ENCODE assay signal across 16 mouse cellular contexts in the genomic region with DNA sequence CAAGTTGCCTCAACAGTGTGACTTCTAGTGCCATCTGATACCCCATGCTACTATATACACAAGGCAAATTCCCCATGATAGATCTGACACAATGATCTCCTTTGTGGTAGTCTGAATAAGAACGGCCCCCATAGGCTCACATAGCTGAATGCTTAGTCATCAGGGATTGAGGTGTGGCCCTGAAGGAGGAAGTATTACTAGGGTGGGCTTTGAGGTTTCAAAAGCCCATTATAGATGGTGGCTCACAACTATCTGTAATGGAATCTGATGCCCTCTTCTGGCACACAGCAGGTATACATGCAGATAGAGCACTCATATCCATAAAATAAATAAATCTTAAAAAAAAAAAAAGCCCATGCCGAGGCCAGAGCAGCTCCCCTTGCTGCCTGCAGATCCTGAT. TPM values are rescaled to one million over a fixed set of nuclear protein-coding genes. Genes with fewer than 3 reads are reported as not detected.
A peak's percentile ranks its signal among the peaks of the same experiment; 100 is the strongest.
DNase-seq lines count a peak whose midpoint lies in the region; ATAC-seq and TF ChIP-seq lines count a peak whose summit lies in the region.
"Had no signal": no experiment of that assay in that cellular context is flagged by ENCODE, and none has a peak within 500 bp of the region (broad histone marks: within the 10 kb centered on the region; RNA-seq: fewer than 3 reads in every experiment).

No protein-coding gene starts in this region.

- no peak overlapping the region for H3K9ac ChIP-seq in forebrain, postnatal 0 days
- no peak overlapping the region for H3K9ac ChIP-seq in forebrain, embryonic 12.5 days
- no peak overlapping the region for H3K9ac ChIP-seq in lung, embryonic 16.5 days (ENCODE audit: low read length)
- no peak overlapping the region for H3K9ac ChIP-seq in MEL (ENCODE audit: control insufficient read depth, low read depth, low read length, poor library complexity, severe bottlenecking)
- H3K9ac ChIP-seq: embryonic facial prominence, embryonic 12.5 days; forebrain, embryonic 15.5 days; intestine, embryonic 15.5 days; liver, embryonic 14.5 days had no signal

- no peak for TF ChIP-seq EP300 in MEL (IDR thresholded peaks at IDR 0.05; ENCODE audit: low read depth in 1 of 2, low read length in 2 of 2)

- no peak for TF ChIP-seq RAD21 in MEL (IDR thresholded peaks at IDR 0.05; ENCODE audit: low read depth, low read length)

- no peak overlapping the region for H3K27ac ChIP-seq in forebrain, postnatal 0 days (ENCODE audit: low read depth, low read length)
- H3K27ac ChIP-seq in forebrain, embryonic 12.5 days: no peak overlapping the region
- H3K27ac ChIP-seq in lung, embryonic 16.5 days (ENCODE audit: low read length): 0 out of 2 replicates have a peak overlapping the region, but pooled peaks have one; percentile 33
- H3K27ac ChIP-seq in MEL (ENCODE audit: control insufficient read depth, low read depth, low read length): no peak overlapping the region
- H3K27ac ChIP-seq: embryonic facial prominence, embryonic 12.5 days; forebrain, embryonic 15.5 days; intestine, embryonic 15.5 days; liver, embryonic 14.5 days had no signal

- H3K36me3 ChIP-seq in forebrain, postnatal 0 days (ENCODE audit: insufficient read depth): peaks cover 54% of the 10 kb centered on the region
- peaks cover 73% of the 10 kb centered on the region for H3K36me3 ChIP-seq in forebrain, embryonic 12.5 days (replicated peaks)
- peaks cover 23% of the 10 kb centered on the region; the same call in 1 of the 2 replicates for H3K36me3 ChIP-seq in lung, embryonic 16.5 days (ENCODE audit: control insufficient read depth, insufficient read depth, low read length)
- peaks cover 0 to 15% of the 10 kb centered on the region in 2 experiments; a peak in 2 of 4 replicates for H3K36me3 ChIP-seq in MEL (ENCODE audit: control insufficient read depth in 1 of 2, insufficient read depth in 2 of 2, low read length in 2 of 2)

- H3K4me3 ChIP-seq in forebrain, postnatal 0 days (ENCODE audit: low read depth, low read length): no peak overlapping the region
- H3K4me3 ChIP-seq in forebrain, embryonic 12.5 days (replicated peaks): no peak overlapping the region
- no peak overlapping the region for H3K4me3 ChIP-seq in lung, embryonic 16.5 days (ENCODE audit: low read length)
- H3K4me3 ChIP-seq in MEL (ENCODE audit: control insufficient read depth in 1 of 2, insufficient read depth in 1 of 2, low read depth in 2 of 2, low read length in 2 of 2): no peak overlapping the region
- H3K4me3 ChIP-seq: embryonic facial prominence, embryonic 12.5 days; forebrain, embryonic 15.5 days; intestine, embryonic 15.5 days had no signal

- ATAC-seq in forebrain, postnatal 0 days: peak; percentile 43; the same call in 1 of the 2 replicates
- no peak for ATAC-seq in forebrain, embryonic 12.5 days (ENCODE audit: low FRiP score)
- 0 out of 2 replicates have a peak, but pooled peaks have one; percentile 24 for ATAC-seq in lung, embryonic 16.5 days (ENCODE audit: low read depth)
- ATAC-seq in megakaryocyte progenitor cell, adult 5-6 weeks (replicated peaks; ENCODE audit: poor library complexity): peak; percentile 42
- ATAC-seq in cerebellum, adult (ENCODE audit: insufficient number of reproducible peaks, low FRiP score, low TSS enrichment): no peak
- ATAC-seq: forebrain, embryonic 15.5 days; intestine, embryonic 15.5 days had no signal

- no peaks in the 10 kb centered on the region for H3K9me3 ChIP-seq in forebrain, postnatal 0 days (ENCODE audit: low read length)
- no peaks in the 10 kb centered on the region for H3K9me3 ChIP-seq in forebrain, embryonic 12.5 days
- H3K9me3 ChIP-seq in lung, embryonic 16.5 days (ENCODE audit: control insufficient read depth, low read length): no peaks in the 10 kb centered on the region
- H3K9me3 ChIP-seq in MEL (replicated peaks; ENCODE audit: insufficient read depth, low read length): no peaks in the 10 kb centered on the region
- H3K9me3 ChIP-seq: embryonic facial prominence, embryonic 12.5 days; forebrain, embryonic 15.5 days; intestine, embryonic 15.5 days had no signal

- H3K79me2 ChIP-seq in MEL (ENCODE audit: control insufficient read depth, insufficient read depth, low read length, poor library complexity): no peaks in the 10 kb centered on the region

- TF ChIP-seq POLR2A in MEL (IDR thresholded peaks at IDR 0.05; ENCODE audit: control insufficient read depth in 1 of 2, insufficient read depth in 1 of 2, low read depth in 1 of 2, low read length in 2 of 2, poor library complexity in 1 of 2): no peak

- H3K4me1 ChIP-seq in forebrain, postnatal 0 days (ENCODE audit: insufficient read depth): no peaks in the 10 kb centered on the region
- no peaks in the 10 kb centered on the region for H3K4me1 ChIP-seq in forebrain, embryonic 12.5 days
- H3K4me1 ChIP-seq in lung, embryonic 16.5 days (replicated peaks; ENCODE audit: control insufficient read depth, insufficient read depth, low read length): peaks cover 14% of the 10 kb centered on the region; the same call in 1 of the 2 replicates
- H3K4me1 ChIP-seq in MEL (ENCODE audit: control insufficient read depth in 1 of 2, insufficient read depth in 2 of 2, low read length in 2 of 2): no peaks in the 10 kb centered on the region
- H3K4me1 ChIP-seq: embryonic facial prominence, embryonic 12.5 days; forebrain, embryonic 15.5 days had no signal

- TF ChIP-seq CTCF in forebrain, postnatal 0 days (IDR thresholded peaks at IDR 0.05; ENCODE audit: low read depth): peak; percentile 59
- no peak for TF ChIP-seq CTCF in MEL (IDR thresholded peaks at IDR 0.05 in 2 of 3, conservative IDR thresholded peaks at IDR 0.05 in 1 of 3; ENCODE audit: control insufficient read depth in 1 of 3, insufficient read depth in 1 of 3, low read depth in 2 of 3, low read length in 3 of 3, poor library complexity in 1 of 3, severe bottlenecking in 1 of 3)

- no peaks in the 10 kb centered on the region for H3K27me3 ChIP-seq in forebrain, postnatal 0 days (ENCODE audit: insufficient read depth, low read length)
- H3K27me3 ChIP-seq in forebrain, embryonic 12.5 days: no peaks in the 10 kb centered on the region
- H3K27me3 ChIP-seq in lung, embryonic 16.5 days (ENCODE audit: control insufficient read depth, insufficient read depth, low read depth, low read length): no peaks in the 10 kb centered on the region
- H3K27me3 ChIP-seq in MEL (ENCODE audit: control insufficient read depth in 1 of 2, insufficient read depth in 2 of 2, low read length in 2 of 2): no peaks in the 10 kb centered on the region
- H3K27me3 ChIP-seq: CH12.LX; embryonic facial prominence, embryonic 12.5 days; forebrain, embryonic 15.5 days; intestine, embryonic 15.5 days had no signal

- H3K4me2 ChIP-seq in forebrain, postnatal 0 days (ENCODE audit: low read depth): no peak overlapping the region
- H3K4me2 ChIP-seq in forebrain, embryonic 12.5 days: no peak overlapping the region
- H3K4me2 ChIP-seq in lung, embryonic 16.5 days (ENCODE audit: low read depth, low read length): no peak overlapping the region
- H3K4me2 ChIP-seq: embryonic facial prominence, embryonic 12.5 days; forebrain, embryonic 15.5 days; intestine, embryonic 15.5 days had no signal

- DNase-seq in forebrain, postnatal 0 days: peak; percentile 24
- no peak for DNase-seq in lung, postnatal 14 days
- peak; percentile 36 for DNase-seq in MEL (ENCODE audit: low read depth, low spot score)
- DNase-seq in gastrocnemius, postnatal 10 days: no peak
- DNase-seq: cerebellum, adult 2 months; gastrocnemius, postnatal 36 days; heart, postnatal 14 days had no signal

- WGBS in forebrain, postnatal 0 days: 48% methylated on average over 2 of the region's 2 CpGs
- 69% methylated on average over 2 of the region's 2 CpGs for WGBS in forebrain, embryonic 12.5 days
- 15% methylated on average over 2 of the region's 2 CpGs for WGBS in lung, embryonic 16.5 days

TF ChIP-seq in MEL, 35 proteins besides CTCF, POLR2A, EP300 and RAD21:
- TF ChIP-seq POLR2AphosphoS2 (IDR thresholded peaks at IDR 0.05; ENCODE audit: low read length) (no peak), MAX (IDR thresholded peaks at IDR 0.05; ENCODE audit: low read length) (no peak), E2F4 (IDR thresholded peaks at IDR 0.05; ENCODE audit: borderline replicate concordance, low read depth, low read length) (no peak), RCOR1 (IDR thresholded peaks at IDR 0.05; ENCODE audit: low read depth, low read length) (no peak), BHLHE40 (IDR thresholded peaks at IDR 0.05; ENCODE audit: borderline replicate concordance, low read depth, low read length) (no peak), SMC3 (IDR thresholded peaks at IDR 0.05; ENCODE audit: low read depth, low read length) (no peak), CHD2 (IDR thresholded peaks at IDR 0.05; ENCODE audit: low read length) (no peak), GABPA (IDR thresholded peaks at IDR 0.05; ENCODE audit: low read depth, low read length) (no peak), MEF2A (IDR thresholded peaks at IDR 0.05; ENCODE audit: extremely low read depth, insufficient replicate concordance, low read depth, low read length, poor library complexity, severe bottlenecking) (no peak), NRF1 (IDR thresholded peaks at IDR 0.05; ENCODE audit: insufficient read depth, low read depth, low read length, poor library complexity, severe bottlenecking) (no peak), MYC (IDR thresholded peaks at IDR 0.05; ENCODE audit: low read depth, low read length) (no peak), CHD1 (IDR thresholded peaks at IDR 0.05; ENCODE audit: low read depth, low read length) (no peak), USF2 (IDR thresholded peaks at IDR 0.05; ENCODE audit: borderline replicate concordance in 1 of 2, insufficient read depth in 1 of 2, low read depth in 1 of 2, low read length in 2 of 2) (no peak), MAZ (IDR thresholded peaks at IDR 0.05; ENCODE audit: low read depth, low read length) (no peak), MAFK (IDR thresholded peaks at IDR 0.05; ENCODE audit: borderline replicate concordance, low read depth, low read length) (no peak), ZNF384 (IDR thresholded peaks at IDR 0.05; ENCODE audit: low read depth, low read length) (no peak), MYB (IDR thresholded peaks at IDR 0.05; ENCODE audit: low read depth, low read length) (no peak), TBP (IDR thresholded peaks at IDR 0.05; ENCODE audit: low read depth, low read length) (no peak)

RNA-seq across cellular contexts. Expression of gene Pitpnm2, which starts 9.6 kb away (rescaled TPM):
- 33.8 and 38.4 TPM in 2 replicates for total RNA-seq in forebrain, postnatal 0 days (2014; rRNA removed)
- 9.2 and 10.1 TPM in 2 replicates for polyA plus RNA-seq in forebrain, postnatal 0 days (2015; fragmentation: Nextera tagmentation; extraction: Ambion mirVana)
- polyA plus RNA-seq in forebrain, embryonic 12.5 days (2016; fragmentation: Nextera tagmentation; extraction: Ambion mirVana): 6.8 and 8.9 TPM in 2 replicates
- 6.6 and 9.2 TPM in 2 replicates for polyA plus RNA-seq in lung, embryonic 16.5 days (2015; fragmentation: Nextera tagmentation; extraction: Ambion mirVana)
- 5.7 and 7.0 TPM in 2 replicates for total RNA-seq in MEL (2012; rRNA removed)
- 10 to 100 TPM in 1 of 2 experiments, not detected in 1; 22.2 TPM for polyA plus RNA-seq in MEL (2012; ENCODE audit: insufficient read depth in 1 of 2, insufficient read length in 2 of 2, low read depth in 1 of 2, low replicate concordance in 2 of 2, missing spikeins in 1 of 2)
- total RNA-seq in megakaryocyte progenitor cell, adult 5-6 weeks (2015): 6.0 and 7.5 TPM in 2 replicates
- 2.5 and 3.1 TPM in 2 replicates for total RNA-seq in megakaryocyte progenitor cell, adult 5-6 weeks (2017)
- 10 to 100 TPM; 20.8 to 25.4 TPM for total RNA-seq in gastrocnemius, postnatal 10 days (2021)

Comparison
In these comparisons a context has a peak if more than half of its experiments do, and no peak if none do; other contexts are left out.
1. ATAC-seq: peak in forebrain, postnatal 0 days (single experiment), lung, embryonic 16.5 days (single experiment) and megakaryocyte progenitor cell, adult 5-6 weeks (single experiment); none in forebrain, embryonic 12.5 days (single experiment) and cerebellum, adult (single experiment).
2. DNase-seq: peak in forebrain, postnatal 0 days (single experiment) and MEL (single experiment); none in lung, postnatal 14 days (single experiment) and gastrocnemius, postnatal 10 days (single experiment).